Mouse (Mus musculus) fibroblast of lung, adult 2 months (primary cell): ENCODE results near the gene Lrrc32.
A peak's percentile ranks its signal among the peaks of the same experiment; 100 is the strongest.

Experiments used
- DNase-seq: peaks from one replicate; pipeline ENCODE4 v3.0.0-alpha.2; 2011; ENCODE audit warnings: low read depth

Gene Lrrc32

DNA sequence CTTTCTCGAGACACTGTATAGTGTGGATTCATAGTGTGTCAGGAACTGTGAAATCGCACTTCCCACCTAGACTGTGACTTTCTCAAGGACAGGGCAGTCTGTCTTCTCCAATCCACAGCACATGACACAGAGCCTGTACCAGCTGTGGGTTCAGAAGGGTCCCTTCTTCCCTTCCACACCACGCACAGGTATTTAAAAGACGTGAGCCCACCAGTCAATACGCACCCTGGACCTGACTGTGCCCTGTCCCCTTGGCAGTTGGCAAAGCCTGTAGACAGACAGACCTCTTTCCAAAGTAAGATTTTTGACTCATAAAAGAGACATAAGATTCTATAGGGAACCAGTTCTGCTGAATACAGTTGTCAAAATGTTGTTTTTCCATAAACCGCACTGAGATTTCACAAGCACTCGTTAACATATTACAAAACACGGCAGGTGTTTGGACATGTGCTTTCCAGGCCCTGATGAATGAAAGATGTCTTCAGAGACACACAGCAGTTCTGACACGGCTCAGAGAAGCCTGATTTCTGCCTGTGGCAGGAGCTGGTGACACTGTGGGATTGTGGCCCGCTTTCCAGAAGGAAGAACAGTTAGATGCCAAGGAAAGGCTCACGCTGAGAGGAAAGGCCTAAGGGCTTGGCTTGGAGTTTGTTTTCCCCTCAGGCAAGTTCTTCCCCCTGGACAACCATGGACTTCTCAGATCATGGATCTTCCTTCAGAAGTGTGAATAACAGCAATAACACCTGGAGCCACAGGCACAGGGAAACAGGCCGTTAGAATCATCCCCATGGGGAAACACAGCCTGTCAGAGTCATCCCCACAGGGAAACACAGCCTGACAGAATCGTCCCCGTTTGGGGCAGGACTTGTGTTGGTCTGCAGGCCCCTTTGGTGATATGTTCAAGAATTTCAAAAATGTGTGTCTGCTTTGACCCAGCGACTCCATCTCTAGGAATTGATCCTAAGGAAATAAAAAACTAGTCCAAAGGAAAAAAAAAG, 22.2 kb downstream of the Lrrc32 start:
- no peak for DNase-seq

- no peak for DNase-seq
Measured at GRCm38 (mm10) chr7:98513251-98513650, 24.2 kb downstream of the Lrrc32 start.

- no peak for DNase-seq
Measured at GRCm38 (mm10) chr7:98522576-98522975, 33.5 kb downstream of the Lrrc32 start.

GRCm38 (mm10) chr7:98523070-98523812, 34.2 kb downstream of the Lrrc32 start:
- peak; percentile 79 for DNase-seq

DNA sequence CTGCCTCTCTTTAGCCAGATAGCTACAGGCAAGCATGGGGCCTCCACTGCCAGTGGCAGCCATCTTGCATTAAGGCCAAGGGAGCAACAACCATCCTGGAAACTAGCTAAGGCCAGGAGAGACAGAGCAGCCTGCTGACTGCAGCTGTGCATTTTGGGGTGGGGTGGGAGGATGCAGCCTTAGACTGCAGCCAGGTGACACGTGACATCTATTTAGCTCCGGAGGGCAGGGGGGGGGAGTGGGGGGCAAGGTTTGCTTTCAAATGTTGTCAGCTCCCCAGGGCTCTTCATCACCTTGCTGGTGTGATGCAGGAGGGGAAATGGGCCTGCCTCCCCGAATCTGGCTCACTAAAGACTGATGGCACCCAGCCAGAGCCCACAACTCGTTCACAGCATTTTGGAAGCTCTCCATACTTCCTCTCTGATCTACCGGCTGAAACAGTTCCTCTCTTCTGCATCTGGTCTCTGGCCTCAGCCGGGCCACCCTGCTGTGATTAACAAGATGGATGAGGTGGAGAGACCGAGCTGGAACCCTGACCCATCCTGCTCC, 34.8 kb downstream of the Lrrc32 start:
- peak; percentile 86 for DNase-seq

- no peak for DNase-seq
Measured at GRCm38 (mm10) chr7:98524401-98524800, 35.3 kb downstream of the Lrrc32 start.

GRCm38 (mm10) chr7:98524869-98525699, 36.0 kb downstream of the Lrrc32 start:
- peak; percentile 89 for DNase-seq

GRCm38 (mm10) chr7:98527085-98527484, 38.0 kb downstream of the Lrrc32 start:
- no peak for DNase-seq

DNA sequence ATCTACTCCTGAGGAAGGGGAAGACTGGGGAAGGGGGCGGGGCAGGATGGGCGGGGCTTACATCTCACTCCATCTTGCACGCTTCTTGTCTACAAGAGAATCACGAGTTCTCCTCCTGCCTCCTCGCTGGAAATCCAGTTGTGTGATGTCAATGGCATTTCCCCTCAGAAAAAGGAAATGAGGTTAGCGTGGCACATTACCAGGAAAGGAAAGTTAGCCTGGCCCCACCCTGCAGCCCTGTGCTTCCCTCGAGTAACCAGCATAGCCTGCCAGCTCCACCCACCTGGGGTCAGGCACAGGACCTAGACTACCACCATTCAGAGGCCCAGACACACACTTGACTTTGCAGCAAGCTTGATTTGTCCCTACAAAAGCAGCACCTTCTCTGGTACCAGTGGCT, 42.5 kb downstream of the Lrrc32 start:
- no peak for DNase-seq

DNA sequence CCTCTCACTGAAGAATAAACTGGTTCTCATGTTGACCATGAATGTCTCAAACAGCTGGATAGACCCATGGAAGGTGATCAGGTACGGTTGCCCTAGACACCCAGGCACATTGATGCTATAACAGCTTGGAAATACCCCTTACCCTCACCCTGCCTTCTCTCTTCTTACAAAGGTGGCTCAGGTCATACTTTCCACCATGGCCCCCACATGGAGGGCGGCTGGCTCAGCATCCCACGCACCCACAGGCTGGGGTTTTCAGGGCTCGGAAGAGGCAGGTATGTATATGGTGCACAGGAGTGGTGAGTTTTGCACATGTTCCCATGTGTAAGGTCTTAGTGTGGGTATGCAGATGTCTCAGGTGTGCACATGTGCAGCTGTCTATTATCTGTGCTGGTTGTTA, 43.9 kb downstream of the Lrrc32 start:
- no peak for DNase-seq

DNA sequence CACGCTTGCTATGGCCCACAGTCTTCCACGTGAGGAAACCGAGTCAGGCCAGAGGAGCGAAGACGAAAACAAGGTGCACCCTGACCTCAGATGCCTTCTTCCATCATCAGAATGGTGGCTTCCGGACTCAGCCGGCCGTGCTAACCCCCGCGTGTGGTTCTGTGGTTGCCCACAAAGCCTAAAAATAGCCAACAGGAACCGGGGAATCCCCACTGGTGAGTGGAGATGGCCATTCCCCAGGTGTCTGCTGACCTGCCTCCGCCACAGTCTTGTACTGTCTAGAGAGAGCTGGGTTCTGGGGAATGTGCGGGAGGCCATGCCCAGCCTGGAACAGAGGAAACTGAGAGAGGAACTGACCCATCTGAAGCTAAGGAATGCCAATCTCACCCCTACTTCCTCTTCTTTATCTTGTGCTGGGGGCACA, 45.4 kb downstream of the Lrrc32 start:
- no peak for DNase-seq

- no peak for DNase-seq
Measured at GRCm38 (mm10) chr7:98535191-98535590, 46.1 kb downstream of the Lrrc32 start.

DNA sequence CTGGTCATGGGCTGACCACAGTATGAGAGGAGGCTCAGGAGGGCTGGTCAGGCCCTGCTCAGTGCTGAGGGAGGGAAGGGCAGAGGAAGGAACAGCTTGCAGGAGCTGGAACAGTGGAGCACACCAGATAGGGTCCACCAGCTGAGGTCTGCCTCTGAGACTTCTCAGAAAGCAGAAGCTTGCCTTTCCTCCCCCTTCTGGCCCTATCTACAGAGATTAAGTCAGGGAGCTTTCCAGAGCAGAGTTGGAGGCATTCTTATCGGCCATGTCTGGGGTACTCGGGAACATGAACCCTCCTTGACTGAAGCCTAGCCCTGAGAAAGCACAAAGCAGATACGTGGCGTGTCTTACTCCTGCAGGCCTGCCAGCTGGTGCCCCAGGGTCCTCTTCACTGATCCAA, 46.8 kb downstream of the Lrrc32 start:
- no peak for DNase-seq

GRCm38 (mm10) chr7:98537210-98537966, 48.3 kb downstream of the Lrrc32 start:
- DNase-seq, result no peak

DNA sequence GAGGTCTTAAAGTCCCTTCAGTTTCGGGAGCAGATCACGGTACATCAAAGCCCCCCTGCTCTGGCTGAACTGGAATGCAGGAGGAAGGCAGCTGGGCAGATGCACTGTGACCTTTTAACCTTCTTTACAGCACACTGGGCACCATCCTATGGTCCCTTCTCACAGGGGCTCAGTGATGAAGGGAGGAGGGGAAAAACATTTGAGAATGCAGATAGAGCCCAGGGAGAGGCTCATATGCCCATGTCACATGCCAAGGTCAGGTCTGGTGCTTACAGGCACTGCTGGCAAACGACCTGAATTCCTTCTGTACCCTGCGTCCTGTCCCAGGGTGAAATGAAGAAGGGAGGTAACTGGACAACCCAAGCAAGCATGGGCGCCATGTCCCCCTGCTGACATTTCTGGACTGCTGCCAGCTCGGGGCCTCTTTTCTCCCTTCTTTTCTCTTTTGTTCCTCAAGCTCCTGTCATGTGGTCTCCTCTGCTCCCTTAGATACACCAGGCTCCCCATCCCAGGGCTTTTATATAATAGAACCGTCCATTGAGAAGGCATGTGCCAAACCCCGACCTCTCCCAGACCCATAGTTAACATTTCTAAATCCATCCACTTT, 49.0 kb downstream of the Lrrc32 start:
- no peak for DNase-seq

DNA sequence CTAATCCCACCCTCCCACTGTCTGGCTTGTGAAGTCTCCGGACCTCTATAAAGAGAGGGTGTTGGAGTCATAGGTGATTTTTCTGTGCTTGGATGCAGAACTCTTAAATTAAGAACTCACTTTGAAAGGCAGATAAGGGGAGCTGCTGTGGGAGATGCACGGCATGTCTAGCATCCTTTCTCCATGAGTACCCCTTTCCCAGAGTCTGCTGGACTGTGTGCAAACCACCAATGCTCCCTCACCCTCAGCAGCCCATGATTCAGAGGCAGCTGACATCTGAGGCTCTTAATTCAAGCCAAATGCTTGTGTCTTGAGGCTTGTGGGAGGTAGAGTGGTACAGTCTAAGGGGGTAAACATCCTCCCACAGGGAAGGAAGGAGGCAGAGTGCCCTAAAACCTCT, 51.8 kb downstream of the Lrrc32 start:
- peak; percentile 97 for DNase-seq

DNA sequence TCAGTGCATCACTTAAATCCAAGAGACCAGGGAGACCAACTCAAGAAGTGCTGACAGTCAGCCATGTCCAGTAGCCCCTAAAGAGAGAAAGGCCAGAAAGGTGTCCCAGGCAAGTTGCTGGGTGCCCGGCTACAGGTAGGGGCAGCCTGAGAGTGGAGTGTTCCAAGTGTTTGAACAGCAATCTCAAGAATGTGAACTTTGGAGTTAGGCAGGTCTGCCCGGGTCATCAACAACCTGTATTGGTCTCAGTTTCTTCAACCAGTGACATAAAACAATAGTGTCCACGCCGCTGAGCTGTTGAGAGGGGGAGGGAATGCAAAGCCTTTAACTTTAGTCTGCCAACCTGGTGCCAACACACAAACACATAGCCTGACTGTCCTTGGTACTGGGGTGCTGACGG, 52.5 kb downstream of the Lrrc32 start:
- DNase-seq, result no peak

DNA sequence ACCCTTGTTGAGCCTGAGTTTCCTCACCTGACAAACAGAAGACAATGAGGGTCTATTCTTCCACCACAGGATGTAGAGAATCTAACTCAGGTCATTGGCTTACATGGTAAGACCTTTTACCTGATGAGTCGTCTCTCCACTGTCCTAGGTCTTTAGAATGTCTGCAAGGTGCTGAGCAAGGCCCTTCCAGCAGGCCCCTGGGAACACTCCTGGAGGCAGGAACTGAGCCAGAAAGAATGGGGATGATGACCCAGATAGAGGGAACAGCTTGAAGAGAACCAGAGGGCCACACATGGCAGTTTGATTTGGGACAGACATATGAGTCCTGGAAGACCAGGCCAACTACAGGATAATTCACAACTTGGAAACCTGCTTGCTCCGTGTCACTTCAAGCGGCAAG, 53.2 kb downstream of the Lrrc32 start:
- no peak for DNase-seq

DNA sequence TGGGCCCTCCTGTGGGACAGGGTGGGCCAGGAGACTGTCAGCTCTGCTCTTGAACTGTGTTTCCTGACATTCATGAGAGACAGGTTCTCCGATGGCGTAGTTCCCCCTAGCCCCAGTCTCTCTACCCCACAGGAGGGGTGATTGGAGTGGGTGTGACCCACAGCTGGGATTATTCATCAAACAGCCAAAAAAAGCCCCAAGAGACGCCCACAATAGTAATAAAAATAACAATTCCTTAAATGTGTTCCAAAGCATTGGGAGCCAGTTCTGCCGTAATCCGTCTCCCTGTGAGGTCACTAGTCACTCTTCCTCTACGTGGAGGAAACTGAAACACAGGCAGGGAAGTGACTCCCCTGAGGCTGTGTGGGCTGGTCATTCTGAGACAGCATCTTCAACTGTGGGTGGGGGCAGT, 53.7 kb downstream of the Lrrc32 start:
- DNase-seq, result peak; percentile 52

GRCm38 (mm10) chr7:98543853-98544370, 54.8 kb downstream of the Lrrc32 start:
- DNase-seq, result peak; percentile 55
